Mouse (Mus musculus): Measurements from ENCODE around the gene Ccdc186.
"Not testable (repeated sequence)": the region's sequence is repeated elsewhere in the genome, so short reads cannot be mapped to it uniquely, and the experiment has no call there.

The Ccdc186 gene

DNA sequence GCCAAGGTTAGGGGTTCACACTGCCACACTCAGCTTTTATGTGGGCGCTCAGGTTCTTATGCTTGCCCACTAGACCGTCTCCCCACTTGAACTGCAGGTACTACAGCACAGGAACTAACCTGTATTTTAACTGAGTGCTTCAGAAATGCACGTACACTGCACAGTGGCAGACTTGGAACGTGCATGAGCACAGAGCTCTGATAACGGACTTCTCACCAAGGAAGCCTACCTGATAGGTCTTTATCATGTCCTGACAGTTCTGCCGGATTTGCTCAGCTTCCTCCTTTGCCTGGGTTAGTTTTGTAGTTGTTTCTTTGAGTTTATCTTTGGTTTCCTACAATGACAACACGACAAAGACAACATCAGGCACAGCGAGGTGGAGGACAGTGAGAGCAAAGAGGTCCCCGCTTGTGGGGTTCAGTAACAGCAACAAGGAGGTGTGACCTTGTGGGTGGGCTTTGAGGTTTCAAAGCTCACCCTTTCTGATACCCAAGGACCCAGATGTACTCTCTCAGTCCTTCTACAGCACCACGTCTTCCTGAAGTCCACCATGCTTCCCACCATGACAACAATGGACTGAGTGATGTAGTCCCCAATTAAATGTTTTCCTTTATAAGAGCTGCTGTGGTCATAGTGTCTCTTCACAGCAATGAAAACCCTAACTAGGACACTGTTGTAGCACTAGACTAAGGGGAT lies 20.2 kb downstream of the Ccdc186 start:
- DNase-seq (ENCODE audit: low spot score), result peak; percentile 62

DNA sequence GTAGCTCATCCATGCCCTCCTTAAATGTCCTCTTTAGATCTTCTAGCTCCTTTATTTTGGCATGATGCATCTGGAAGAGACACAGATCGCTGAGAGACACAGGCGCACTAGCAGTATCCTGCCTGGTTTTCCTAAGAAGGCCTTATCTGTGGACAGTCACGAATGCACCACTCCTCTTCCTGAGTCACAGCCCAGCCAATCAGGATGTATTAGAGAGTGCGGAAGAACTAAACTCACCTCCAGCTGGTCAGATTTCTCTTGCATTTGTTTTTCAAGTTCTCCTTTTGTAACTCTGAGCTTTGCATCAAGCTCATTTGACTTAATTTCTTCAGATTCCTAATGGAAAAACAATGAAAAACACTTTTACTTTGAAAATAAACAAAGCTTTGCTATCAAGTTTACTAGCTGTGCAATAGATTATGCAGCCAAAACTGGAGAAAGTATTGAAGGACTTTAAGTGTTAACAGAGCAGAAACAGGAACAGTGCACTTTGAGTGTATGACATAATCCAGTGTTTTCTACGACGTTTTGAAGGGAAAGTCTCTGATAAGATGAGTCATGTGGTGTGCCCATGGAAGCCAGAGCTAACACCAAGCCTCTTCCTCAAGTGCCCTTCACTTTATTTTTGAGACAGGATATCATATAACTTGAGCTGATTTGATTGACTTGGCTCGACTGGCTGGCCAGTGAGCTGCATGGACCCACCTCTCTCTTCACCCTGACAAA lies 20.9 kb downstream of the Ccdc186 start:
- DNase-seq (ENCODE audit: low spot score), result peak; percentile 34

DNA sequence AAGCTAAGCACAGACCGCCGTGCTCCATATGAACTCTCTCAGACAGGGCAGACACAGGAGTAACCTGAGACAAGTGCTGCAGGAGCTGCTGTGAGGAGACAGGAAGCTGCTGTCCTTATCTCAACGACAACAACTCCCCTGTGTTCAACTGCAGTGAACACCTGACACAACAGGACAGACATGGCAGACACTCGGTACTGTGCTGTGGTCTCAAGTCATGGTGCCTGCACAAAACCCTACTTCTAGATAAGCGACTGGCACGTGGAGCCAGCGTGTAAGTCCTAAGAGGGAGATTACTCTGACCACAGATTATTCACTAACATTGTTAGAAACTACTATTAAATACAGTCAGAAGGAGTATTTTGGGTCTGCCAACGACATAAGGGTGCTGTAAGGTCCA lies 21.8 kb downstream of the Ccdc186 start:
- peak; percentile 11 for DNase-seq (ENCODE audit: low spot score)

DNA sequence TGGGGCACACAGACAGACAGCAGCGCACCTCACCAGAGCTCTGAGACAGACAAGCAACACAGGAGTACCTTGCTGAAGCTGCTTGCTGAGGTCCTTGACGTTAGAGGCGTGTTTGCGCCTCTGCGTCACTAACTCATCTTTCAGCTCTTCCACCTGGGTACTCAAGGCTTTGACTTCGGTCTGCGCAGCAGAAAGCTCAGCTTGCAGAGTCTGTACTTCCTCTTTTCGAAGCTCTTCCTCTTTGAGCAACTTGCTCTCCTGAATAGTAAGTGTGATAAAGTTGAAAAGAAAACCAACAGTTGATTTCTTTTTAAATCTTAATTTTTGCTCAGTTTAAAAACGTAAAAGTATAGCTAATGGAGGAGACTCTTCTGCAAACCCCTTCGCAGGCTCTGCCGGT lies 24.6 kb downstream of the Ccdc186 start:
- DNase-seq (ENCODE audit: low spot score), result no peak

DNA sequence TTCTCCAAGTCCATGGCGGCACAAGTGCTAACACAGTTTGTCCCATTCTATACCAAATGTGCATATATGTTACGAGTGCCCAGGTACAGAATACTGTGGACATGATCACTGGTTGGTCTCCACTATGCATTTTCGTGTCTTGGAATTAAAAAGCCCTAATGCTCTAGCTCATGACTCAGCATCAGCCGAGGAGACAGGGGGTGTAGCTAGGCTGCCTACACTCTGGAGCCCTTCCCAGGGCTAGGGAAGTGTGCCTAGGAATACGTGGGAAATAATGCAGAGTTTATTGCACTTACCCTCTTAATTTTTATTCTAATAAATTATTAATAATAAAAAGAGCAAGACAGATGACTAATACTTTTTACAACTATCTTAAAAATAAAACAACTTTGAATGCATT lies 33.0 kb downstream of the Ccdc186 start:
- DNase-seq (ENCODE audit: low spot score), result no peak

DNA sequence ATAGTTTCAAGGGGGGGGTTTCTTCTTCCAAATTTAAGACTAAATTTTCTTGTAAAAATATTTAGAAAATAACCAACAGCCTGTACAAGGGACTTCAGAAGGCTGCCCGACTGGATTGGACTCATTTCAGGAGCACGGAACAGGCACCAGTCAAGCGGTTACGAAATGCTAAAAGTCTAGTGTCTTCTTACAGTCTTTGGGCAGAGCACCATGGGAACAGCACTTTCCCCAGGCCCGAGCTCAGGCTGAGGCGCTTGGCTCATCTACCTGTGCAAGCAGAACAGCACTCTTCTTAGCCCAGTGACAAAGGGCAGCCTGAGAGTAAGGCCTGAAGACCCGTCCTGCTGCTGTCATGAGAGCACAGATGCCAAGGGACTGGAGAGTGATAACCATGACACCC lies 34.1 kb downstream of the Ccdc186 start:
- DNase-seq (ENCODE audit: low spot score), result no peak

DNA sequence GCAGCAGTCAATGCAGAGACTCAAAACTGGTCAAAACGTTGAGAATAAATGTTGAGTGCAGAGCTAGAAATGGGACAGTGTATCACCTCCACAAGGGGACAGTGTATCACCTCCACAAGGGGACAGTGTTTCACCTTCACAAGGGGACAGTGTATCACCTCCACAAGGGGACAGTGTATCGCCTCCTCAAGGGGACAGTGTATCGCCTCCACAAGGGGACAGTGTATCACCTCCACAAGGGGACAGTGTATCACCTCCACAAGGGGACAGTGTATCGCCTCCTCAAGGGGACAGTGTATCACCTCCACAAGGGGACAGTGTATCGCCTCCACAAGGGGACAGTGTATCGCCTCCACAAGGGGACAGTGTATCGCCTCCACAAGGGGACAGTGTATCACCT lies 43.5 kb downstream of the Ccdc186 start:
- DNase-seq (ENCODE audit: low spot score), result not testable (repeated sequence)

DNA sequence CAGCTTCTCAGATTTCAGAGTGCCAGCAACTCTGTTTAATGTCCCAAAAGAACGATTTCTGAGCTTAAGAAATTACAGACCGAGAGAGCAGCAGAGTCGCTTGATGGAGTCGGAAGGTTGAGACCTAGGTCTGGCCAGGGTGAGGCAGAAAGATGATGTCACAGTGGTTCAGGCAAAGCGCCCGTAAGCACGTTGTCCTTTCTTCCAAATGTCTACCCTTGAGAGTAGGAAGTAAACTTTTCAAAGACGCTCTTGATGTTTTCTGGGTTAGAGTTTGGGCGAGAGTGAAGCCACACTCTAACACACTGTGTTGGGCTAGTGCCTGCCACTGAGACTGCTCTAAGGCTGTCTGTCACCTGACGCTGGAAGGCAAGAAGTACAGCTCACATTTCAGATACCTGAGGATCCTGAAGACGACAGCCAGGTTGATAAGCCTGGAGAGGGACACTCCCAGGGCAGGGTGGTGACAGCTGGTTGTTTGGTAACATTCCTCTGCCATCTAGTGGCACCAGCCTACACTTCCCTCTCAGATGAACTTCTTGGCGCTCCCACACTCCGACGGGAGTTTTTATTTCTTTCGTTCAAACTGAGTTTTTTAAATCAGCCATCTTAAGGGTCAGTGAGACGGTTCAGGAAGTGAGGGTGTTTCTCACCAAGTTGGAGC lies 45.1 kb downstream of the Ccdc186 start:
- peak; percentile 8 for DNase-seq (ENCODE audit: low spot score)

DNA sequence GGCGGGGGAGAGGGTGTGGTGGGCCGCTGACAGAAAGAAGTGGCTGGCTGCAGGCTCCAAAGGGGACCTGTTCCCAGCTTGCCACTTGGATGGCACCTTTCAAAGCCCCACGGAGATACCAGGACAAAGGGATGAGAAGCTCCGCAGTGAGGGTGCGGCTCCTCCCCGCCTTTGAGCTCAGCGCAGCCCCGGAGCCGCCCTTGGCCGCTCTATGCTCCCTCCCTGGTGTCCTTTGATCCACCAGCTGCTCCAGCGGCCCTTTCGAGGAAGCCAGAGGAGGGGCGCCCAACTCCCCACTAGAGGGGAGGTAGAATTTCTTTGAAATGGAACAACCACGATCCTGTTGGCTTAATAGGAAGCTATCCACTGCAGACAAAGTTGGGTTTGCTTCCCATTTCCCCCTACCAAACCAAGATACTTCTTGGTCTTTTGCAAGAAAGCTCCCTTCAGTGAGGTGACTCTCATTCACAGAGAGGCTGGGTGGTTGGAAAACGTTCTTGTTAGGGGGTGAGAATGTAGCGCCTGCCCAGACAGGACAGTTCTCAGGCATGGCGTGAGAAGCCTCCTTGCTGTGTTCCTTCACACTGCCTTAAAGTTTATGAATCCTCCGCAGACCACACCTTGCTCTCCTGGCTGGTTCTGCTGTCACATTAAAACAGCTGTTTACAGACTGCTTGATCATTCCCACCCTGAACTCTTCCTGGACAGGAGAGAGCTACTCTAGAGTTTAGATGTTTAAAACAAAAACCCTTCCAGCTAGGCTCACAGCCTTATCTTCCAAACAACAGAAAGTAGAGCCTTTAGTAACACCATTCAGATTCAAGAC lies 45.9 kb downstream of the Ccdc186 start:
- DNase-seq (ENCODE audit: low spot score), result no peak

DNA sequence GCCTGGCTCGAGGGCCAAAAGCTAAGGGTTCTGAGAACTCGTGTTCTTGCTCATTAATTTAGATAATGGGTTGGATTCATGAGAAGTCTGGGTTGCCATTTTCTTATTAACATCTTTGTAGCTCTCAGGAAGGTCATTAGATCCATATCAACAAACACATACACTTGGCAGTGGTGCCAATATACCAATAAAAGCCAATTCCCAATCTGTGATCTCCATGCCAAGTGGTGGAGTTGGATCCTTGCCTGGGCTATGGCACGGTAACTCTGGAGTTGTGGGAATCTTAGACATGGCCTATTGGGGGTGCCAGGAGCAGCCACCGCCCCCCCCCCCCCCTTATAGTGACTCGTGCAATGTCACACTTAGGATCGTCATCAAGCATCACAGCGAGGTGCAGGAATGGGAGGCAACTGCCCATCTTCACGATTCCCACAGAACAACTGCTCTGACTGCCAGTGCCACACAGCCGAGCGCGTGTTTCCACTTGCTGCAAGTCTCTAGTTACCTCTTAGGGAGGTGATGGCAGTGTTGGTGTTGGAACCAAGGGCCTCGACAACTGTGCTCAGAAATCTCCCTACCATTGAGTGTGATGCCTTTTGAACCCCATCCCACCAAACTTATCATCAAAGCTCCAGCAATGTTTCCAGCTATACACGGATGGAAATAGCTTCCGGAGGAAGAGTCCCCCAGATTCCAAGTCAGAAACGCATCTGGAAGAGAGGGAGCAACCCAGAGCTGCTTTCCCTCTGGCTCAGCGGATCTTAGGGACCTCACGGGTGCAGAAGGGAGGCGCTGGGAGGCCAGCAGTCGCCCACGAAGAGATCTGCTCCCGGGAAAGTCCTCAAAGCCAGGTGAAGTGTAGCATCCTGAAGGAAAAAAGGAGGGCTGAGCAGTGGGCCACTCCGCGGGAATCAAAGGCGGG lies 46.8 kb downstream of the Ccdc186 start:
- DNase-seq (ENCODE audit: low spot score), result no peak

DNA sequence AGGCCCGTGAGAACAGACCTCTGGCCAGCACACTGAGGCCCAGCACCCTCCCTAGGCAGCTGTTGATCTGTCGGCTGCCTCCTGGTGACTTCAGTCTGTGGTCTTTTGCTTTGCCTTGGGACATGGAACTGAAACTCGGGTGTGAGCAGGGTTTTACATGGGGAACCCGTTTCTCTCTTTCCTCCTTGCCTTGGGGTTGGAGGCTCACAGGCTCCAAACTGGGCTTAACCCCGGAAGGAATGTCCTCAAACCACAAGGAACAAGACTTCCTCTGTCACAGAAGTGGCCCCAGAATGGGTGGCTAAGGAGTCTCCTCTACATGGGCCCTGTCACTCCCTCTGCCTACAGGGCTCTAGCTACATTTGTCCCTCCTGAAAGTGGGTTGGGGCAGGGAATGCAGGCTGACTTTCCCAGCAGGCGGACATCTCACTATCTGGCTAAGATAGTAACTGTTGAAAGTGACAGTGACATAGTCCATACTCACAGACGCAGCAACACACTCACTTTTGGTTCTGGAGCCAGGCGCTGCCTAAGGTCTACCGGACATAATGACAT lies 47.5 kb downstream of the Ccdc186 start:
- no peak for DNase-seq (ENCODE audit: low spot score)

DNA sequence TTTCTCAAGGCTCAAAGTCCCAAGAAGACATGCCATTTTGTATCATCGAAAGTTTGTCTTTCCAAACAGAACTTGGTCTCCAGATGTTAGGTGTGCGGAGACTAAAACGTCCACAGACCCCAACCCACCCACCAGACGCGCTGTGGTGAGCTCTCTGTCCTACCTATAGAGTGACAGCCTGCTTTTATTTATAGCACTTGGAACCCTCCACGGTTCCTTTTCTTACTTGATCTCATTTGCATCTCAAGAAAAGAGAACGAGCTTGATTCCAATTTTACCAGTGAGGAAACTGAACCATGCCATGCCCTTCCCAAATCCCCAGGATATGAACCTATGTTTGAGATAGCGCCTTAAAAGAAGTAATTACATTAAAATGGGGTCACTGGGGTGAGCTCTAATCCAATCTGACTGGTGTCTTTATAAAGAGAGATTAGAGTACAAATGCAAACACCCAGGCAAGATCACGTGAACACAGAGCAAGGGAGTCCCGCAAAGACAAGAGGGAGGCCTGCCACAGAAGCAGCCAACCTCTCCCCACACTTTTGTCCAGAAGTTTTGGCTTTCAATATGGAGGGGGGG lies 48.5 kb downstream of the Ccdc186 start:
- DNase-seq (ENCODE audit: low spot score), result no peak

DNA sequence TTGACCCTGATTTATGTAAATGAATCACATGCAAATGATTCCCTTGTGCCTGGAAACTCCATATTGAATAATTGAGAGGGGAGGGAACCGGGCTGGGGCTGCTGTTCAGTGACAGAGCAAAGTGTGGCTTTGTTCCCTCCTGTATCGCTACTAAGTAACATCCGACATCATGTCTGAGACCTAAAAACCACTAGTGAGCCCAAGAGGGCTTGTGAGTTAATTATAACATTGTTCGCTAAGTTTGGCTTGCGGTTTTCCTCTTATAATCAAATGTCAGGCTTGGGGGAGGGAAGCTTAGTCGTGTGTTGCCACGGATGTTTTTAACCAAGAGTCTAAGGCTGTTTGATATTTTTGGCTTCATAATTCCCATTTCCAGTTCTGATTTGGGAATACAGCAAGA lies 49.8 kb downstream of the Ccdc186 start:
- DNase-seq (ENCODE audit: low spot score), result no peak

DNA sequence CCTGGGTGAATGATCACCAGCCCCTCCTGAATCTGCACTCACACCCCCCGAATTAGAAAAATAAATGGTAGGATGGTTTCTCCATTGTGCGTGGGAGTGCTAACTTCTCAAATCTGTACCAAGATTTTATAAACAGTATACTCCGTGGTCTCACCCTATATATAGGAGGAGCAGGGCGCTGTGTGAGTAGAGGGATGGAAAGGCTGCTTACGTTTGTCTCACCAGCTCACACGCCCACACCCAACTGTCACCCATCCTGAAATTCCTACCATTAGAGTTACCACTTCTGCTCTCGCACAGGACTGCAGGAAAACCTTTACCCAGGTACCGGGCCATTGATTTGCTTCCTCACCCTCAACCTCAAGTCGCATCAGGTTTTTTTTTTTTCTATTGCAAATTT lies 53.0 kb downstream of the Ccdc186 start:
- DNase-seq (ENCODE audit: low spot score), result no peak

DNA sequence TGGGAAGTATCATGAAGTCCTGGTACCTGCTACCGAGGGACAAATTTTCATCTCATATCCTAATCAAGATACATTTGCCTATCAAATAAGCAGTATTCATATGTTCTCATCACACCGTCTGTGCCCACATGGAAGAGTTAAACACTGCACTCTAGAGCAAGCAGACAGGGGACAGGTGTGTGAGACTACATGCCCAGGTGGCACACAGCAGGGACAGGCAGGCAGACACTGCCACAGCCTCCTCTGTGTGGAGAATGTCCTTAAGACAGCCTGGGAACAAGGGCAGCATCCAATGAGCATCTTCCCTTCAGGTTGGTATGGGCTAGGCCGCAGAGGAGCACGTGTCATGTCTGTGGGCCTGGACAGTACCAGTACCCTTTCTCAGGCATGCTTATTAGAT lies 59.3 kb downstream of the Ccdc186 start:
- no peak for DNase-seq (ENCODE audit: low spot score)

DNA sequence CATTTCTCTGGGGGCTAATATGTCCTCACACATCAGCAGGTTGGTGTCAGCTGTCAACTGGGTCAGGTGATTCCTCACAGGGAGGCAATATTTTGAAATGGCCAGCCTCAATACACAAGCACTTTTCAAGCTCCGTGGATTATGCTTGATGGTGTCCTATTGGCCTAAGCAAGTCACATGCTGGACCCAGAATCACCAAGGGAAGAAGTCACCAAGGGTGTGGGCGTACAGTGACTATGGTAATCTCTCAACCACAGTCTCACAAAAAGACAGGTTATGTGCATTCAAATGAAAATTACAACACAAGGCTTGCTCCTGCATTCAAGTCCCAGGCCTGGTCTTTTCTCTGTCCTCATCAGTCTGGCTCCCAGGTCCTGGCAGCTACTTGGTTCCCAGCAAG lies 60.3 kb downstream of the Ccdc186 start:
- DNase-seq (ENCODE audit: low spot score), result no peak

DNA sequence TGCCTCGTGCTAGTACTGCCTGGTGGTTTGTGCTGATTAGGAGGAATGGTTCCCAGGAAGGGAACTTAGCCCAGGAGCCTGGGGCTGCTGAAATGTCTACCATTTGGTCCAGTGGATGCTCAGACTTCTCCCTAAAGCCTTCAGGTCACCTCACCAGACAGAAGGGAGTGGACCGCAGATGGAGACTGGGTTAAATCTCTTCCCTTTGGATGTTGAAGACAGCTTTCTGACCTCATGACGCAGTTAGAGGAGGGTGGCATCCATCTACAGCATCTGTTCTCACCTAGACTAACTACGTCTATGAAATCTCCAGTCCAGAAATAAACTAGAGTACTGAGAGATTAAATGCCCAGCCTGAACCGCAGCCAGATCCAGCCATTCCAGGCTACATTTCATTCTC lies 60.9 kb downstream of the Ccdc186 start:
- DNase-seq (ENCODE audit: low spot score), result no peak

DNA sequence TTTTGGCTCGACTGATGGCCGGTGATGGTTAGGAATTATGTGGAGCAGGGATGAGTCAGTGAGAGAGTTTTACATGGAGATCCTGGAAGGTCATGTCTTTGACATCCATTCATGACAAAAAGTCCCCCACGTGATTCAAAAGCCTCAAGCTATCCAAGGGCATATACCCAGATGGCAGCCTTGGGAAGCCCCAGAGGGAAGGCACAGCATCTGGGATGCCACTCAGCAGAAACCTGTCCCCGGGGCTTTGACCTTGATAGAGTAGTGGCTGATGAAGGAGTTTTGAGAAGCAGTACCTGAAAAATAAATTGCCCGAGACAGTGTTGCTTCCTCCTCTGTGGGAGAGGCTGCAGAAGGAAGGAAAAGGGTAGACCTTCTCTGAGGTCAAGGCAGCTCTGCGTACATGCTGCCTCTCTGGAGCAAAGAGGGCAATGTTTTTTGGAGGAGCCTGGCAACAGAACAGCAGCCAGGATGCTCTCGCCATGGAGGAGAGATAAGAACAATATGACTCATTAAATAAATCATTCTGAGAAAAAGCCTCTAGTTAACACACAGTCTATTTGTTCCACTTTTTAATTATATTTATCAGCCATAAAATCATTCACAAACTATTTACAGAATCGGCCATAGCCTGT lies 61.6 kb downstream of the Ccdc186 start:
- no peak for DNase-seq (ENCODE audit: low spot score)

DNA sequence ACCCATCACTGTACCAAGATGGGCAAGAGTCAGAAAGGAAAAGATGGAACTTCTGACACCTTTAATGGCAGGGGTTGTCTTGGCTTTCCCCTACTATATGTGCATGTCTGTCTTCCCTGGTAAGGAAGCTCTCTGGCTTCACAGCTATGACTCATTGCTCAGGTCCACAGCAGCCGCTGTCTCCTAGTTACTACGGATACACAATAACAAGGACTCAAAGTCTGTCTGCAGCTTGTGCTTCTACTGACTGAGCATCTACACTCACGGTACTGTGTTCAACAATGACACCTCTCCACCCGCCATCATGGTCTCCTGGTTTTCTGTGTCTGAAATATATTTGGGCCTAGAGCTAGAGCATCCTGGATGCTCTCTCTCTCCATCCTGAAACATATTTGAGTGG lies 62.2 kb downstream of the Ccdc186 start:
- DNase-seq (ENCODE audit: low spot score), result no peak

DNA sequence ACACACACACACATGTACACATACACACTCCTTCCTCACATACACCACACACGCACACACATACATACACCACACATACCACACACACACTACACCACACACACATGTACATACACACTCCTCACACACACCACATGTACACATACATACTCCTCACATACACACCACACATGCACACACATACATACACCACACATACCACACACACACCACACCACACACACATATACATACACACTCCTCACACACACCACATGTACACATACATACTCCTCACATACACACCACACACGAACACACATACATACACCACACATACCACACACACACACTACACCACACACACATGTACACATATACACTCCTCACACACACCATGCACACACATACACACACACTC lies 63.7 kb downstream of the Ccdc186 start:
- DNase-seq (ENCODE audit: low spot score), result no peak
